Mouse (Mus musculus): ENCODE data around the gene Kdelr2. TPM values are rescaled to one million over a fixed set of nuclear protein-coding genes. Genes with fewer than 3 reads are reported as not detected.
A peak's percentile ranks its signal among the peaks of the same experiment; 100 is the strongest.
"Not testable (repeated sequence)": the region's sequence is repeated elsewhere in the genome, so short reads cannot be mapped to it uniquely, and the experiment has no call there.

The Kdelr2 gene
- total RNA-seq, 1 experiment: 172 TPM

DNA sequence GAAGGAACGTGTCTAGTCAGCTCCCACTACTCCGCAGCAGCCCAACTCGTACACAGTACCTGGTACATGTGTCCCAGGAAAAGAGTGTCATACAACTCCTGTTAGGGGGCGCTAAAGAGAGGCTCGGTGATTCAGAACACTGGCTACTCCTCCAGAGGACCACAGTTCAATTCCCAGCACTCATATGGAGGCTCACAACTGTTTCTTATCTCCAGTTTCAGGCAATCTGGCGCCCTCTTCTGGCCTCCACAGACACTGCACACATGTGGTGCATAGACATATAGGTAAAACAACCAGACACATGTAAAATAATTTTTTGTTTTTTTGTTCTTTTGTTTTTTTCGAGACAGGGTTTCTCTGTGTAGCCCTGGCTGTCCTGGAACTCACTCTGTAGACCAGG is 9.5 kb upstream of the Kdelr2 start:
- in situ Hi-C loops (cut with MboI; ENCODE audit: low sequenced_read_pairs in 2 of 2, unreplicated experiment in 2 of 2): no loop called here
- no peaks in the 10 kb centered on the region for H3K4me1 ChIP-seq (ENCODE audit: control insufficient read depth in 2 of 2, insufficient read depth in 2 of 2, low read length in 2 of 2, poor library complexity in 1 of 2)
- no peak overlapping the region for H3K4me3 ChIP-seq (ENCODE audit: insufficient read depth in 1 of 2, low read depth in 1 of 2, low read length in 2 of 2, poor library complexity in 1 of 2, severe bottlenecking in 1 of 2)
- DNase-seq (ENCODE audit: low read depth, low spot score): no peak
- H3K27ac ChIP-seq (ENCODE audit: insufficient read depth, low read depth, low read length, poor library complexity, severe bottlenecking): no peak overlapping the region
- no peaks in the 10 kb centered on the region for H3K9me3 ChIP-seq (ENCODE audit: control insufficient read depth, insufficient read depth, low read depth, low read length)
- no peak overlapping the region for H3K9ac ChIP-seq (ENCODE audit: insufficient read depth, low read depth, low read length, poor library complexity, severe bottlenecking)
- no peaks in the 10 kb centered on the region for H3K36me3 ChIP-seq (ENCODE audit: control insufficient read depth, insufficient read depth, low read length, poor library complexity, severe bottlenecking)
- TF ChIP-seq ZC3H11A (IDR thresholded peaks at IDR 0.05; ENCODE audit: borderline replicate concordance, low read depth, low read length): no peak
- TF ChIP-seq CHD2 (IDR thresholded peaks at IDR 0.05; ENCODE audit: low read depth, low read length): no peak
- no peak for TF ChIP-seq ZNF384 (IDR thresholded peaks at IDR 0.05; ENCODE audit: low read depth, low read length)
- no peak for TF ChIP-seq HCFC1 (IDR thresholded peaks at IDR 0.05; ENCODE audit: borderline replicate concordance, insufficient read depth, low read length)
- no peak for TF ChIP-seq MAFK (IDR thresholded peaks at IDR 0.05; ENCODE audit: insufficient read depth, low read depth, low read length)

DNA sequence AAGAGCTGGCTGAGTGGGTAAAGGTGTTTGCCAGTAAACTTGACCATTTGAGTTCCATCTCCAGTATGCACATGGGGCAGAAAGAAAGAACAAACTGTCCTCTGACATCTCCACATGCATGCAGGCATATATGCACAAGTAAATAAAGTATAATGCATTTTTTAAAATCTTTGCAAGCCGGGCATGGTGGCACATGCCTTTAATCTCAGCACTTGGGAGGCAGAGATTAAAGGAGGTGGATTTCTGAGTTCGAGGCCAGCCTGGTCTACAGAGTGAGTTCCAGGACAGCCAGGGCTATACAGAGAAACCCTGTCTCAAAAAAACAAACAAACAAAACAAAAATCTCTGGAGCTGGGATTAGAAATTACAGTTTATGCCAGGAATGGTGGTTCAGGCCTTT is 8.7 kb upstream of the Kdelr2 start:
- H3K4me3 ChIP-seq (ENCODE audit: insufficient read depth in 1 of 2, low read depth in 1 of 2, low read length in 2 of 2, poor library complexity in 1 of 2, severe bottlenecking in 1 of 2); H3K4me1 ChIP-seq (ENCODE audit: control insufficient read depth in 2 of 2, insufficient read depth in 2 of 2, low read length in 2 of 2, poor library complexity in 1 of 2); H3K9ac ChIP-seq (ENCODE audit: insufficient read depth, low read depth, low read length, poor library complexity, severe bottlenecking); H3K36me3 ChIP-seq (ENCODE audit: control insufficient read depth, insufficient read depth, low read length, poor library complexity, severe bottlenecking); H3K27ac ChIP-seq (ENCODE audit: insufficient read depth, low read depth, low read length, poor library complexity, severe bottlenecking); DNase-seq (ENCODE audit: low read depth, low spot score); in situ Hi-C loops (cut with MboI; ENCODE audit: low sequenced_read_pairs in 2 of 2, unreplicated experiment in 2 of 2); H3K9me3 ChIP-seq (ENCODE audit: control insufficient read depth, insufficient read depth, low read depth, low read length): not testable (repeated sequence)

DNA sequence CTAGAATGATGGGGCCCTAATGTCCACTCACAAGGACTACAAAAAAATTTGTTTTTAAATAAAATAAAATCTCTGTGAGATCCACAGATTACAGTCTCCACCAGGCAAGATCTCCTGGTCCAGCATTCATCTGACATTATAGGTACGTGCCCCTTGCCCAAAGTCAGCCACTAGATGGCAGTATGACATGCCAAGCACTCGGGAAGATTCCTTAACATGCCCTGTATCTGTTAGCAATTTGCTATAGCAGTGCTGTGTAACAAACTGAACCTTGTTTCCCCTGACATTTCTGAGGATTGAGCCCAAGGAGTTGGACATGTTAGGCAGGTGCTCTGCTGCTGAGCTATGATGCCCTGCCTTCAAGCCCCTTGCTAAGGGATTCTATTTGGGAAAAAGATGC is 8.0 kb upstream of the Kdelr2 start:
- TF ChIP-seq MAFK (IDR thresholded peaks at IDR 0.05; ENCODE audit: insufficient read depth, low read depth, low read length): no peak
- TF ChIP-seq ZNF384 (IDR thresholded peaks at IDR 0.05; ENCODE audit: low read depth, low read length): no peak
- TF ChIP-seq HCFC1 (IDR thresholded peaks at IDR 0.05; ENCODE audit: borderline replicate concordance, insufficient read depth, low read length): no peak
- no peak for TF ChIP-seq CHD2 (IDR thresholded peaks at IDR 0.05; ENCODE audit: low read depth, low read length)
- peak; percentile 52 for DNase-seq (ENCODE audit: low read depth, low spot score)
- Histone ChIP-seq H3K36me3 (ENCODE audit: control insufficient read depth, insufficient read depth, low read length, poor library complexity, severe bottlenecking) (no peaks in the 10 kb centered on the region), H3K4me3 (ENCODE audit: insufficient read depth in 1 of 2, low read depth in 1 of 2, low read length in 2 of 2, poor library complexity in 1 of 2, severe bottlenecking in 1 of 2) (no peak overlapping the region), H3K27ac (ENCODE audit: insufficient read depth, low read depth, low read length, poor library complexity, severe bottlenecking) (no peak overlapping the region), H3K9ac (ENCODE audit: insufficient read depth, low read depth, low read length, poor library complexity, severe bottlenecking) (no peak overlapping the region), H3K4me1 (ENCODE audit: control insufficient read depth in 2 of 2, insufficient read depth in 2 of 2, low read length in 2 of 2, poor library complexity in 1 of 2) (no peaks in the 10 kb centered on the region), H3K9me3 (ENCODE audit: control insufficient read depth, insufficient read depth, low read depth, low read length) (no peaks in the 10 kb centered on the region)
- in situ Hi-C loops (cut with MboI; ENCODE audit: low sequenced_read_pairs in 2 of 2, unreplicated experiment in 2 of 2): no loop called here

DNA sequence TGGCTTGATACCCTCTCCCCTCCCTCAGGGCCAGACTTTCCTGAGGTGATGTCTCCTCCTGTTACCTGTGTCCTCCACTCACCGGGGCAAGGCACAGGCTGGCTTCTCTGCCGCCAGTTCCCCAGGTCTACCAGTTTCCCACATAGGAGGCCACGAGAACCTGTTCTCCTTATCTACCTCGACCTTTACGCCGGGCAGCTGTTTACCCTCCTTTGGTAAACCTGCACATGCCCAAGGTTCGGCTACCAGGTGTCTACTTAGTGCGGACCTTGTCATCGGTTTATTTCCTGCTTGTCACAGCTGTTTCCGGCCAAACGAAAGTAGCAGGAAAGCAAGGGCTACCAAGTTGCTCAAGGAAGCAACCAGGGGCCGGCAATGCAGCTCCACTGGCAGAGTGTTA is 3.1 kb upstream of the Kdelr2 start:
- no peak for TF ChIP-seq ZC3H11A (IDR thresholded peaks at IDR 0.05; ENCODE audit: borderline replicate concordance, low read depth, low read length)
- TF ChIP-seq MAFK (IDR thresholded peaks at IDR 0.05; ENCODE audit: insufficient read depth, low read depth, low read length): no peak
- no peak for TF ChIP-seq HCFC1 (IDR thresholded peaks at IDR 0.05; ENCODE audit: borderline replicate concordance, insufficient read depth, low read length)
- no peak overlapping the region for H3K27ac ChIP-seq (ENCODE audit: insufficient read depth, low read depth, low read length, poor library complexity, severe bottlenecking)
- H3K9me3 ChIP-seq (ENCODE audit: control insufficient read depth, insufficient read depth, low read depth, low read length): no peaks in the 10 kb centered on the region
- H3K4me3 ChIP-seq (ENCODE audit: insufficient read depth in 1 of 2, low read depth in 1 of 2, low read length in 2 of 2, poor library complexity in 1 of 2, severe bottlenecking in 1 of 2): no peak overlapping the region
- no peak for DNase-seq (ENCODE audit: low read depth, low spot score)
- in situ Hi-C loops (cut with MboI; ENCODE audit: low sequenced_read_pairs in 2 of 2, unreplicated experiment in 2 of 2): no loop called here
- H3K9ac ChIP-seq (ENCODE audit: insufficient read depth, low read depth, low read length, poor library complexity, severe bottlenecking): no peak overlapping the region
- H3K36me3 ChIP-seq (ENCODE audit: control insufficient read depth, insufficient read depth, low read length, poor library complexity, severe bottlenecking): no peaks in the 10 kb centered on the region
- H3K4me1 ChIP-seq (ENCODE audit: control insufficient read depth in 2 of 2, insufficient read depth in 2 of 2, low read length in 2 of 2, poor library complexity in 1 of 2): peaks cover 0 to 2% of the 10 kb centered on the region in 2 experiments; a peak in 1 of 4 replicates

DNA sequence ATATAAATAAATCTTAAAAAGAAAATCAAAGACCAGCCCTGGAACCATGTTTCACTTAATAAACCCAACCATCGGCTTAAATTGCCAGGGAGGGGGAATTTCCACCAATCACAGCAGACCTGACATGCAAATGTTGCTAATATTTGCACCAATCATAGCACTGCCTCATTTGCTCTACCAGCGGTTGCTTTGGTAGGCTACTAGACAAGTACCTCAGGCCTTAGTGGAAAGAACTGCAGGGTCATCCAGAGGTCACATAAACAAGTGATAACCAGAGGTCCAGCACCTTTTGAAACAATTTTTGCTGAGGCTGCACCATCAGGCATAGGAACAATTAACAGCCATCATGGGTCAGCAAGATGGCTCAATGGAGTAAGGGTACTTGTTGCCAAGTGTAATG is 2.1 kb upstream of the Kdelr2 start:
- peaks cover 0 to 2% of the 10 kb centered on the region in 2 experiments; a peak in 1 of 4 replicates for H3K4me1 ChIP-seq (ENCODE audit: control insufficient read depth in 2 of 2, insufficient read depth in 2 of 2, low read length in 2 of 2, poor library complexity in 1 of 2)
- no peak for DNase-seq (ENCODE audit: low read depth, low spot score)
- no peaks in the 10 kb centered on the region for H3K9me3 ChIP-seq (ENCODE audit: control insufficient read depth, insufficient read depth, low read depth, low read length)
- TF ChIP-seq ZC3H11A (IDR thresholded peaks at IDR 0.05; ENCODE audit: borderline replicate concordance, low read depth, low read length): no peak
- TF ChIP-seq MAFK (IDR thresholded peaks at IDR 0.05; ENCODE audit: insufficient read depth, low read depth, low read length): peak; percentile 32; the same call in 1 of the 2 replicates
- in situ Hi-C loops (cut with MboI; ENCODE audit: low sequenced_read_pairs in 2 of 2, unreplicated experiment in 2 of 2): no loop called here
- H3K9ac ChIP-seq (ENCODE audit: insufficient read depth, low read depth, low read length, poor library complexity, severe bottlenecking): no peak overlapping the region
- no peak overlapping the region for H3K27ac ChIP-seq (ENCODE audit: insufficient read depth, low read depth, low read length, poor library complexity, severe bottlenecking)
- H3K4me3 ChIP-seq (ENCODE audit: insufficient read depth in 1 of 2, low read depth in 1 of 2, low read length in 2 of 2, poor library complexity in 1 of 2, severe bottlenecking in 1 of 2): no peak overlapping the region
- no peaks in the 10 kb centered on the region for H3K36me3 ChIP-seq (ENCODE audit: control insufficient read depth, insufficient read depth, low read length, poor library complexity, severe bottlenecking)

Data from ES-E14 (cell line).